Mouse (Mus musculus): ENCODE measurements around the gene Ncf2. TPM values are rescaled to one million over a fixed set of nuclear protein-coding genes. Genes with fewer than 3 reads are reported as not detected.

Ncf2 gene
- polyA plus RNA-seq, 1 experiment from 2014 or later, result 0.18 TPM

DNA sequence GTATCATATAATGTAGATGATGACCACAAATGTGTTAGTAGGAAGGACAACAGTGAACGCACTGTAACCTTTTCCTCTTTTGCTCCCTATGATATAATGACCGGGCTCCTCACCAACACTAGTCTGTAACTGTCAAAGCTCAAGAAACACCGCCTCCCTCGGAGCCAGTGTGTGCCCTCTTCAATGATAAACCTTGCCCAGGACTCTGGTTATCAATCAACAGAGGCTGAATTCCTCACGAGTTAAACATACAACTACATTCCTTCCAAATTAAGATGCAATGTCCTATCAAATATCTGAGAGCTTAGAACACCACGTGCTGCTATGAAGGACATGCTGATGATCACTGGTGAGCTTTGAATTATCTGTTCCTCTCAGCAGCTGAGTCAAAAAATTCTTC lies 69.9 kb downstream of the Ncf2 start:
- POLR2A ChIA-PET, result no interaction called here
- ATAC-seq, result no peak

DNA sequence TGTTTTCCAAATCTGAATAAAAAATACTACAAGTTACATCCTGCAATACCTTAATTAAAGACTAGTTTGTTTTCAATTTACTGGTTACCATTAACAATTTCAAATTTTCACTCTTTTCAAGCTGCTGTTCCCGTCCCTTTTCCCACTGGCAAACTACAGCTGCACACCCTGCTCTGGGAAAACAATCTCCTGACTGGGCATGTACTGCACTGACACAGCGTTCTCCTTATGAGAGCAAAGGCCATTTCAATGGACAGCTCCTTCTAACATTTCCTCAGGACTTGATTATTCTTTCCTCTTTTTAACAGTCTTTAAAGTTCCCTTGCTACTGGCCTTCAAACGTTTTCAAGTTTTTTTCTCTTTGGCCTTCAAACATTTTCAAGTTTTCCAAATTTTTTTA lies 71.0 kb downstream of the Ncf2 start:
- in situ Hi-C loops (cut with MboI; ENCODE audit: low pct_unique_long_range_greater_than_20kb), result no loop called here
- no peaks in the 10 kb centered on the region for H3K27me3 ChIP-seq
- ATAC-seq (no peak), DNase-seq (ENCODE audit: low read depth, low spot score) (no peak)
- TF ChIP-seq CTCF (IDR thresholded peaks at IDR 0.05), result no peak
- POLR2A ChIA-PET, result no interaction called here
- CTCF ChIA-PET, result no interaction called here

More for the DNA sequence above, 69.9 kb downstream of the Ncf2 start:
- no peak for DNase-seq (ENCODE audit: low read depth, low spot score)
- no peaks in the 10 kb centered on the region for H3K27me3 ChIP-seq
- in situ Hi-C loops (cut with MboI; ENCODE audit: low pct_unique_long_range_greater_than_20kb), result no loop called here
- no peak for TF ChIP-seq CTCF (IDR thresholded peaks at IDR 0.05)
- CTCF ChIA-PET, result interaction anchor here (1.3 kb wide), 1 partner anchor 29 kb away, joined by 3 read pairs; no protein-coding TSS in a partner anchor

Other genes starting within 250 kb of the Ncf2 start
- gene Apobec4, start 49.6 kb upstream of the Ncf2 start, polyA plus RNA-seq (2021), result not detected
- gene Rgl1, start 33.8 kb upstream of the Ncf2 start, polyA plus RNA-seq (2021), result 51.6 TPM
- gene Arpc5, start 33.7 kb upstream of the Ncf2 start, polyA plus RNA-seq (2021), result 127 TPM
- 44.0 TPM for gene Smg7, start 102.5 kb downstream of the Ncf2 start, polyA plus RNA-seq (2021)
- gene Nmnat2, start 154.8 kb downstream of the Ncf2 start, polyA plus RNA-seq (2021), result 0.14 TPM